ENCODE assay signal across 23 mouse cellular contexts in genomic region chr6:30680442-30680841, GRCm38 (mm10). TPM values are rescaled to one million over a fixed set of nuclear protein-coding genes. Genes with fewer than 3 reads are reported as not detected.
DNase-seq lines count a peak whose midpoint lies in the region; ATAC-seq and TF ChIP-seq lines count a peak whose summit lies in the region.
"Had no signal": no experiment of that assay in that cellular context is flagged by ENCODE, and none has a peak within 500 bp of the region (broad histone marks: within the 10 kb centered on the region; RNA-seq: fewer than 3 reads in every experiment).

No protein-coding gene starts in this region.

- intact Hi-C loops in left cerebral cortex, postnatal 25 days (cut with DNase I), result no loop called here

- H3K4me3 ChIP-seq in kidney, embryonic 15.5 days (replicated peaks), result no peak overlapping the region
- no peak overlapping the region for H3K4me3 ChIP-seq in limb, embryonic 11.5 days (ENCODE audit: low read depth, low read length)
- H3K4me3 ChIP-seq: hindbrain, embryonic 13.5 days; midbrain, embryonic 13.5 days had no signal

- H3K4me2 ChIP-seq in kidney, embryonic 15.5 days, result no peak overlapping the region
- H3K4me2 ChIP-seq in limb, embryonic 11.5 days (ENCODE audit: low read depth, severe bottlenecking), result no peak overlapping the region
- H3K4me2 ChIP-seq: hindbrain, embryonic 13.5 days; liver, embryonic 11.5 days; midbrain, embryonic 13.5 days had no signal

- no peaks in the 10 kb centered on the region for H3K9me3 ChIP-seq in kidney, embryonic 15.5 days (replicated peaks)
- H3K9me3 ChIP-seq in limb, embryonic 11.5 days (ENCODE audit: control insufficient read depth, low read length), result no peaks in the 10 kb centered on the region
- H3K9me3 ChIP-seq: hindbrain, embryonic 13.5 days; midbrain, embryonic 13.5 days had no signal

- in situ Hi-C loops in Patski (cut with MboI; ENCODE audit: low pct_unique_long_range_greater_than_20kb), result no loop called here

- no peak for TF ChIP-seq CTCF in Patski (IDR thresholded peaks at IDR 0.05)

- H3K27me3 ChIP-seq in kidney, embryonic 15.5 days, result no peaks in the 10 kb centered on the region
- no peaks in the 10 kb centered on the region for H3K27me3 ChIP-seq in Patski
- H3K27me3 ChIP-seq in limb, embryonic 11.5 days (ENCODE audit: control insufficient read depth, insufficient read depth, low read length), result no peaks in the 10 kb centered on the region
- H3K27me3 ChIP-seq: hindbrain, embryonic 13.5 days; midbrain, embryonic 13.5 days had no signal

- H3K36me3 ChIP-seq in kidney, embryonic 15.5 days, result no peaks in the 10 kb centered on the region
- H3K36me3 ChIP-seq in limb, embryonic 11.5 days (ENCODE audit: control insufficient read depth, insufficient read depth, low read length), result no peaks in the 10 kb centered on the region
- H3K36me3 ChIP-seq: hindbrain, embryonic 13.5 days; midbrain, embryonic 13.5 days had no signal

- H3K27ac ChIP-seq in kidney, embryonic 15.5 days, result peak overlapping the region; percentile 69
- peak overlapping the region; percentile 70 for H3K27ac ChIP-seq in limb, embryonic 11.5 days (replicated peaks; ENCODE audit: low read depth, low read length)
- H3K27ac ChIP-seq: hindbrain, embryonic 13.5 days; macrophage; midbrain, embryonic 13.5 days had no signal

- CTCF ChIA-PET in Patski (lab: Charles Lee), result no interaction called here

- DNase-seq in embryo, embryonic 10 days (ENCODE audit: low spot score), result peak; percentile 39
- no peak for DNase-seq in embryo, embryonic 11 days
- no peak for DNase-seq in kidney, adult 9 months
- no peak for DNase-seq in Patski (ENCODE audit: low read depth, low spot score)
- DNase-seq in limb, embryonic 11.5 days (ENCODE audit: low spot score), result no peak
- DNase-seq in left cerebral cortex, postnatal 25 days (ENCODE audit: low spot score in 2 of 2), result no peak
- no peak for DNase-seq in spleen, postnatal 4 days (ENCODE audit: low spot score in 2 of 2)
- DNase-seq: adrenal gland, adult 8-10 months; cerebellum, adult 9-10 months; gastrocnemius, postnatal 25 days; heart, postnatal 10 days; kidney, postnatal 4 days; layer of hippocampus, adult 9-11 months; lung, adult 18-20 months; thymus, adult 2 months had no signal

- POLR2A ChIA-PET in Patski (lab: Charles Lee), result no interaction called here

- no peak overlapping the region for H3K9ac ChIP-seq in kidney, embryonic 15.5 days
- H3K9ac ChIP-seq in limb, embryonic 11.5 days (ENCODE audit: low read length), result peak overlapping the region; percentile 22
- H3K9ac ChIP-seq: hindbrain, embryonic 13.5 days; midbrain, embryonic 13.5 days had no signal

- peaks cover 48% of the 10 kb centered on the region for H3K4me1 ChIP-seq in kidney, embryonic 15.5 days
- H3K4me1 ChIP-seq in limb, embryonic 11.5 days (ENCODE audit: control insufficient read depth, insufficient read depth, low read length), result peaks cover 42% of the 10 kb centered on the region

- no peak for ATAC-seq in kidney, embryonic 15.5 days (replicated peaks; ENCODE audit: low FRiP score)
- peak; percentile 47 for ATAC-seq in Patski
- ATAC-seq in limb, embryonic 11.5 days (ENCODE audit: insufficient number of reproducible peaks, low FRiP score, low TSS enrichment, low read depth), result no peak
- ATAC-seq: forebrain, embryonic 14.5 days; intestine, embryonic 16.5 days; midbrain, embryonic 13.5 days had no signal

- WGBS in kidney, embryonic 15.5 days, result 39% methylated on average over 7 of the region's 7 CpGs
- 52% methylated on average over 7 of the region's 7 CpGs for WGBS in limb, embryonic 11.5 days

RNA-seq across cellular contexts. Expression of gene Cep41, which starts 13.1 kb away (rescaled TPM):
- polyA plus RNA-seq in kidney, embryonic 15.5 days (2015; fragmentation: Nextera tagmentation; extraction: Ambion mirVana), result 23.5 and 24.9 TPM in 2 replicates
- 12.8 TPM for polyA plus RNA-seq in Patski (2021)
- polyA plus RNA-seq in limb, embryonic 11.5 days (2014; fragmentation: Nextera tagmentation; extraction: Ambion mirVana), result 43.2 and 48.9 TPM in 2 replicates
- 1 to 10 TPM; 7.5 to 8.1 TPM for total RNA-seq in left cerebral cortex, postnatal 25 days (2021)

RNA-seq across cellular contexts. Expression of gene Cpa1, which starts 41.4 kb away (rescaled TPM):
- 1.8 and 3.0 TPM in 2 replicates for polyA plus RNA-seq in kidney, embryonic 15.5 days (2015; fragmentation: Nextera tagmentation; extraction: Ambion mirVana)
- not detected for polyA plus RNA-seq in Patski (2021)
- polyA plus RNA-seq in limb, embryonic 11.5 days (2014; fragmentation: Nextera tagmentation; extraction: Ambion mirVana), result 0.27 TPM in 1 of 2 replicates, not detected in the other
- not detected for total RNA-seq in left cerebral cortex, postnatal 25 days (2021)
- total RNA-seq: adrenal gland, adult 8-10 months; gastrocnemius, postnatal 25 days had no signal
- polyA plus RNA-seq: cortical plate, adult 2 months; macrophage; thymus, adult 2 months had no signal

RNA-seq across cellular contexts. Expression of gene Mest, which starts 42.9 kb away (rescaled TPM):
- 2,036 and 2,131 TPM in 2 replicates for polyA plus RNA-seq in kidney, embryonic 15.5 days (2015; fragmentation: Nextera tagmentation; extraction: Ambion mirVana)
- polyA plus RNA-seq in Patski (2021), result 0.42 TPM
- 2,834 and 2,987 TPM in 2 replicates for polyA plus RNA-seq in limb, embryonic 11.5 days (2014; fragmentation: Nextera tagmentation; extraction: Ambion mirVana)
- total RNA-seq in left cerebral cortex, postnatal 25 days (2021), result 100 to 1,000 TPM; 120 to 124 TPM

Comparison
In these comparisons a context has a peak if more than half of its experiments do, and no peak if none do; other contexts are left out.
1. RNA of gene Mest, which starts 42.9 kb away (polyA plus RNA-seq): 2,834 to 2,987 TPM in limb, embryonic 11.5 days and 2,036 to 2,131 TPM in kidney, embryonic 15.5 days; 0.42 TPM in Patski (single experiment); every median in the first group is over 1,000 times any median in the second.